Mouse (Mus musculus) liver, embryonic 14.5 days (tissue): Measurements from ENCODE around the gene Gm11213.

Experiments used
- CTCF ChIP-seq: IDR thresholded peaks from 2 replicates; pipeline ENCODE4 v1.5.1; 2016; ENCODE audit warnings: antibody characterized with exemption, low read depth, control low read depth
- EP300 ChIP-seq: IDR thresholded peaks from 2 replicates; pipeline ENCODE4 v1.6.1; 2016; ENCODE audit warnings: antibody characterized with exemption, low read depth

- TF ChIP-seq EP300 (no peak), CTCF (0 out of 2 replicates have a peak, but pooled peaks have one; percentile 23)
Observed at GRCm38 (mm10) chr4:63654381-63654780, 49.3 kb upstream of the Gm11213 start.
